Mouse (Mus musculus): ENCODE measurements around the gene Igf2. TPM values are rescaled to one million over a fixed set of nuclear protein-coding genes. Genes with fewer than 3 reads are reported as not detected.

Gene Igf2
- polyA plus RNA-seq, 1 experiment from 2014 or later = 337 TPM

DNA sequence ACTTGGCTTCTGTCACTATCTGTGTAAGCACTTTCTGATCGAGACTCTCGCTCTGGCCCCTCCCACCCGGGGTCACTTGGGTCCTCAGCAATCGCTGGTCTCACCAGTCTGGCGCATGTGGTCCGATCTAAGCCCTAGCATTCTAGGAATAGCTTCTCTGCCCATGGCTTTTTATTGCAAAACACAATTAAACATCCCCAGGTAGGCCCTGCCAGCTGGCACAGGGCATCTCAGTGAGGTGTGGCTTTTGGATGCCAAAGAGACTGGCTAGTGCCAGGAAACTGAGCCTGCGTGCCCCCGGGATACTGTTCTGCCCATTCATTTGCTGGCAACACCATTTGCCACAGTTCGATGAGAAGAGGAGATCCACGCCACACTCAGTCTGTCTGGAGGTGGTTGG is 35.9 kb downstream of the Igf2 start:
- H3K4me2 ChIP-seq (ENCODE audit: low read length) = no peak overlapping the region
- no peak for DNase-seq (ENCODE audit: low spot score)
- no peak overlapping the region for H3K9ac ChIP-seq (ENCODE audit: low read depth, low read length)
- H3K27ac ChIP-seq = no peak overlapping the region
- H3K9me3 ChIP-seq (replicated peaks; ENCODE audit: low read length) = no peaks in the 10 kb centered on the region
- 77% methylated on average over 10 of the region's 10 CpGs for WGBS
- H3K27me3 ChIP-seq (ENCODE audit: insufficient read depth, low read length) = no peaks in the 10 kb centered on the region
- H3K4me3 ChIP-seq (replicated peaks; ENCODE audit: low read depth, low read length) = no peak overlapping the region
- no peaks in the 10 kb centered on the region for H3K36me3 ChIP-seq (ENCODE audit: insufficient read depth, low read length)
- no peak for TF ChIP-seq CTCF (IDR thresholded peaks at IDR 0.05; ENCODE audit: low read depth)
- ATAC-seq (replicated peaks; ENCODE audit: low FRiP score, low read depth) = no peak
- H3K4me1 ChIP-seq (replicated peaks; ENCODE audit: insufficient read depth, low read length) = no peaks in the 10 kb centered on the region

DNA sequence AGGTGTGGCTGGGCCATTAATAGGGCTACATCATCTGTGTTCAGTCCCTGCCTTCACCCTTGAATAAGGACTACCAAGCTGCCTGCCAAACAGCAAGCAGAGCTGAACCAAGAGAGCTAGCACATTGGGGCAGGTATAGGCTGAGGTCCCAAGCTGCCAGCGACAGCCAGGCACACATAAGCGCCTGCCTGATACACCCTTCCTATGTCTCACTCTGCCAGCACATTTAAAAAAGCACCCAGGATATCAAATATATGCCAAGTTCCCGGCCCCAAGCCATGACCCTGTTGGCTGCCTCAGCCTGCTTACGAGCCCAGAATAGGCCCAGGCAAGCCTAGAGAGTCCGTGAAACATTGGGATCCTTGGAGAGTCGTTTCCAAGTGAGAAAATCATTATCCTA is 36.8 kb downstream of the Igf2 start:
- TF ChIP-seq CTCF (IDR thresholded peaks at IDR 0.05; ENCODE audit: low read depth) = no peak
- ATAC-seq (replicated peaks; ENCODE audit: low FRiP score, low read depth) (no peak), DNase-seq (ENCODE audit: low spot score) (no peak)
- Histone ChIP-seq H3K27me3 (ENCODE audit: insufficient read depth, low read length) (no peaks in the 10 kb centered on the region), H3K9me3 (replicated peaks; ENCODE audit: low read length) (no peaks in the 10 kb centered on the region), H3K4me2 (ENCODE audit: low read length) (no peak overlapping the region), H3K4me3 (replicated peaks; ENCODE audit: low read depth, low read length) (no peak overlapping the region), H3K9ac (ENCODE audit: low read depth, low read length) (no peak overlapping the region), H3K36me3 (ENCODE audit: insufficient read depth, low read length) (no peaks in the 10 kb centered on the region), H3K27ac (no peak overlapping the region), H3K4me1 (replicated peaks; ENCODE audit: insufficient read depth, low read length) (no peaks in the 10 kb centered on the region)
- WGBS = 79% methylated on average over 6 of the region's 6 CpGs

DNA sequence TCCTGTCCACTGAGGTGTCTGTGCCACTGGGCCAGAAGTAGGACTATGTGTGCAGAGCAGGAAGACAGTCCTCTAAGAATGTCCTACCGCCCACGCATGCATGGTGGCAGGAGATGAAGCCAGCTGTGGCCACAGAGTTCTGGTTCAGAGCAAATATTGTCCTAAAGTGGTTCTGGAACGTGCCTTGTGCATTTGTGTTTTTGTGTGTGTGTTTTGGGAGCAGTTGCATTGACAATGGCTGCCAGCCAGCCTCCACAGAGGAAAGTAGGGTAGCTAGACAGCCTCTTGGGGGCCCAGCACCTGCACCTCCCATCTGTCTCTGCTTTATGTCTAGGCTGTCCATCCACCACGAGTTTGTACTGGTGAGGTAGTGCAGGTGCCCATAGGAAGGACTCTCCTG is 44.4 kb downstream of the Igf2 start:
- ATAC-seq (replicated peaks; ENCODE audit: low FRiP score, low read depth) (no peak), DNase-seq (ENCODE audit: low spot score) (no peak)
- Histone ChIP-seq H3K9ac (ENCODE audit: low read depth, low read length) (no peak overlapping the region), H3K27me3 (ENCODE audit: insufficient read depth, low read length) (no peaks in the 10 kb centered on the region), H3K4me3 (replicated peaks; ENCODE audit: low read depth, low read length) (no peak overlapping the region), H3K27ac (no peak overlapping the region), H3K36me3 (ENCODE audit: insufficient read depth, low read length) (no peaks in the 10 kb centered on the region), H3K9me3 (replicated peaks; ENCODE audit: low read length) (no peaks in the 10 kb centered on the region), H3K4me1 (replicated peaks; ENCODE audit: insufficient read depth, low read length) (no peaks in the 10 kb centered on the region), H3K4me2 (ENCODE audit: low read length) (no peak overlapping the region)
- 71% methylated on average over 4 of the region's 4 CpGs for WGBS
- no peak for TF ChIP-seq CTCF (IDR thresholded peaks at IDR 0.05; ENCODE audit: low read depth)

DNA sequence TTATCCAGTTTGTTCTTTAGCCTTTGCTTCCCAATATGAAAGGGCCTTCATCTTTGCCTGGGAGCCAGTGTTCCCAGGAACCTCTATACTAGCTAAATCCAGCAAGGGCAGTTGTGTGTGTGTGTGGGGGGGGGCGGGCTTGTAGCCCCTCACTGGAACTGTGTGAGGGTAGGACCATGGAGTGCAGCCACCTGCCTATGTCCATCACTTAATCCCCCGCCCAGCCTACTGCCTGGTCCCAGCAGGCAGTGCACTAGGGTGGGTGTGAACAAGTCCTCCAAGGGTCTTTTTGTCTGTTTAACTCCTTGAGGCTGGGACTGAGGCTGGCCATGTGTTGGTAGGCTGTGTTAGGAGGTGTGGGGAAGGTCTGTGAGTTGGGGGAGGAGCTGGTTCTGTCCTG is 53.5 kb downstream of the Igf2 start:
- ATAC-seq (replicated peaks; ENCODE audit: low FRiP score, low read depth) = no peak
- H3K36me3 ChIP-seq (ENCODE audit: insufficient read depth, low read length) = no peaks in the 10 kb centered on the region
- no peak for DNase-seq (ENCODE audit: low spot score)
- H3K4me2 ChIP-seq (ENCODE audit: low read length) = no peak overlapping the region
- H3K9ac ChIP-seq (ENCODE audit: low read depth, low read length) = no peak overlapping the region
- H3K9me3 ChIP-seq (replicated peaks; ENCODE audit: low read length) = no peaks in the 10 kb centered on the region
- 62% methylated on average over 2 of the region's 2 CpGs for WGBS
- TF ChIP-seq CTCF (IDR thresholded peaks at IDR 0.05; ENCODE audit: low read depth) = no peak
- H3K4me1 ChIP-seq (replicated peaks; ENCODE audit: insufficient read depth, low read length) = peaks cover 4% of the 10 kb centered on the region; the same call in 1 of the 2 replicates
- no peaks in the 10 kb centered on the region for H3K27me3 ChIP-seq (ENCODE audit: insufficient read depth, low read length)
- H3K4me3 ChIP-seq (replicated peaks; ENCODE audit: low read depth, low read length) = no peak overlapping the region
- H3K27ac ChIP-seq = no peak overlapping the region

DNA sequence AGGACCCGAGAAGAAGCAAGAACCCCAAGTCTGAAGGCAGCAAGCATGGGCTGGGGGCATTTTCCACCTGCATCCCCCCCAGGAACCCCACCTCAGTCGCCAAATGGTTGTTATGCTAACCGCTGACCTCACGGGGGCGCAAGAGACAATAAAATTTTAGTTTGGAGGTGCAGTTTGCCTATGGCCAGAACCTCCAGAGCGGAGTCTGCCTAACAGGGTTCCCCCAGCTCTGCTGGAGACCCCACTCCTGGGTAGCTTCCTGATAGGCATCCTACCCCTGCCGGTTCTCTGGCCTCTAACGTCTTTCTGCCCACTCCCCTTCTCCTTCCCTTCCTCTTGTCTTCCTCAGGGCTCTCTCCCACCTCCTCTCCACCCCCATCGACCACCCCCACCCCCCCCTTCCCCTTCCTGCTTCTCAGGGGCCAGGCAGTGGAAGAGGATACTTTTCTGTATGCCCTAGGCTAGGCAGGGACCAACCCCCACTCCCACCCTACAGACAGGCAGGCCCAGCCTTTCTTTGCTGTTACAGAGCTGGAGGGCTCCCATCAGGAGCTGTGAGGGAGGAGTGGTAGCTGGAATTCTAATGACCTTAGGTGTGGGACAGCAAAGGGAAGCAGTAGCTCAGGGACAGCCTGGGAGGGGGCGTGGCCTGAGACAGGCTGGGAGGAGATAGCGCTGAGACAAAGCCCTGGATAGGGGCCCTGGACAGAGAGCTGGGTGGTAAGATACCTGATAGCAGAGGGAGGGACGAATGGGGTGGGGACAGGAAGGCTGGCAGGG is 55.8 kb downstream of the Igf2 start:
- DNase-seq (ENCODE audit: low spot score) (peak; percentile 93), ATAC-seq (replicated peaks; ENCODE audit: low FRiP score, low read depth) (peak; percentile 90)
- Histone ChIP-seq H3K9ac (ENCODE audit: low read depth, low read length) (no peak overlapping the region), H3K4me1 (replicated peaks; ENCODE audit: insufficient read depth, low read length) (peaks cover 4% of the 10 kb centered on the region; the same call in 1 of the 2 replicates), H3K27me3 (ENCODE audit: insufficient read depth, low read length) (no peaks in the 10 kb centered on the region), H3K4me3 (replicated peaks; ENCODE audit: low read depth, low read length) (no peak overlapping the region), H3K36me3 (ENCODE audit: insufficient read depth, low read length) (no peaks in the 10 kb centered on the region), H3K9me3 (replicated peaks; ENCODE audit: low read length) (no peaks in the 10 kb centered on the region), H3K27ac (peak overlapping the region; percentile 54; the same call in 1 of the 2 replicates), H3K4me2 (ENCODE audit: low read length) (peak overlapping the region; percentile 19; the same call in 1 of the 2 replicates)
- WGBS = 2% methylated on average over 12 of the region's 12 CpGs
- TF ChIP-seq CTCF (IDR thresholded peaks at IDR 0.05; ENCODE audit: low read depth) = peak; percentile 76

DNA sequence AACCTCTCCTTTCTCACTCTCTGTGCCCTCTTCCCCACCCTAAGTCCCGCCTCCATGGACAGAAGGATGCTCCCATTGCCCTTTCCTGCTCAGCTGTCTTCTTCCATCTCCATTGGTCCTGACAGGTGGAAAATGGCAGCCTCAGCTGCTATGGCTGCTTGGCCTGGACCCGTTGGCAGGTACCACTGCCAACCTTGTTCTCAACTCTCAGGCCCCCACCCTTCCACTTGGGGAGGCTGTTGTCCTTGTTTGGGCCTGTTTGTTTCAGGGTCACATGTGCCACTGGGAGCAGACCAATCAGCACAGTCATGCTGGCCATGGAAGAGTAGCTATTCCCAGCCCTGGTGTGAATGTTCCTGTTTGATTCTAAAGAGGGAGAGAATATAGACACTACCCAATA is 65.7 kb downstream of the Igf2 start:
- Histone ChIP-seq H3K9me3 (replicated peaks; ENCODE audit: low read length) (no peaks in the 10 kb centered on the region), H3K27me3 (ENCODE audit: insufficient read depth, low read length) (no peaks in the 10 kb centered on the region), H3K9ac (ENCODE audit: low read depth, low read length) (no peak overlapping the region), H3K4me1 (replicated peaks; ENCODE audit: insufficient read depth, low read length) (no peaks in the 10 kb centered on the region), H3K4me2 (ENCODE audit: low read length) (no peak overlapping the region), H3K27ac (no peak overlapping the region), H3K4me3 (replicated peaks; ENCODE audit: low read depth, low read length) (no peak overlapping the region), H3K36me3 (ENCODE audit: insufficient read depth, low read length) (no peaks in the 10 kb centered on the region)
- TF ChIP-seq CTCF (IDR thresholded peaks at IDR 0.05; ENCODE audit: low read depth) = no peak
- ATAC-seq (replicated peaks; ENCODE audit: low FRiP score, low read depth) = no peak
- 85% methylated on average over 2 of the region's 2 CpGs for WGBS
- no peak for DNase-seq (ENCODE audit: low spot score)

MicroRNA genes within 50 kb of the gene (microRNA counts, 519-probe panel; counts per million panel counts)
- 330 counts per million, percentile 68 among the panel's probes with 10 or more counts for microRNA mmu-miR-483

Small RNAs within 50 kb of the gene (microRNA-seq; reads per million reads assigned to microRNA genes)
- gene Mir483 = 396 reads per million, percentile 70 among the genes with 10 or more reads in this experiment

Other genes starting within 250 kb of the Igf2 start
- 2.5 and 4.8 TPM in 2 replicates for gene Syt8, start 232.0 kb downstream of the Igf2 start, polyA plus RNA-seq (2015; fragmentation: Nextera tagmentation; extraction: Ambion mirVana)
- 2.2 and 3.0 TPM in 2 replicates for gene Tnni2, start 225.0 kb downstream of the Igf2 start, polyA plus RNA-seq (2015; fragmentation: Nextera tagmentation; extraction: Ambion mirVana)
- 161 and 165 TPM in 2 replicates for gene Lsp1, start 206.0 kb downstream of the Igf2 start, polyA plus RNA-seq (2015; fragmentation: Nextera tagmentation; extraction: Ambion mirVana)
- gene Tnnt3, start 168.0 kb downstream of the Igf2 start, polyA plus RNA-seq (2015; fragmentation: Nextera tagmentation; extraction: Ambion mirVana) = 3.4 TPM in 2 replicates
- 21.3 and 22.6 TPM in 2 replicates for gene Mrpl23, start 134.1 kb downstream of the Igf2 start, polyA plus RNA-seq (2015; fragmentation: Nextera tagmentation; extraction: Ambion mirVana)
- gene Gm49394, start 3.1 kb upstream of the Igf2 start, polyA plus RNA-seq (2015; fragmentation: Nextera tagmentation; extraction: Ambion mirVana) = not detected in 2 replicates
- gene Ins2, start 76.6 kb upstream of the Igf2 start, polyA plus RNA-seq (2015; fragmentation: Nextera tagmentation; extraction: Ambion mirVana) = not detected in 2 replicates